Mouse (Mus musculus) layer of hippocampus, adult 18-20 months (tissue): ENCODE measurements around the gene Srgap1. TPM values are rescaled to one million over a fixed set of nuclear protein-coding genes. Genes with fewer than 3 reads are reported as not detected.
"Not testable (repeated sequence)": the region's sequence is repeated elsewhere in the genome, so short reads cannot be mapped to it uniquely, and the experiment has no call there.

Experiments used
- DNase-seq, 2 experiments: peaks; one replicate each; pipeline ENCODE4 v3.0.0; 2022; ENCODE audit warnings: low spot score in 2 of 2
- total RNA-seq, 2 experiments: library from RNA; stranded (reverse); gene quantifications; 2 replicates each; pipeline ENCODE4 v1.2.3; 2021

The Srgap1 gene
- total RNA-seq, 2 experiments from 2014 or later, result 9.5 to 11.1 TPM

GRCm38 (mm10) chr10:121767295-121767694 is 279.8 kb downstream of the Srgap1 start:
- not testable (repeated sequence) for DNase-seq

GRCm38 (mm10) chr10:121765174-121766057 is 281.7 kb downstream of the Srgap1 start:
- peak in 1 of 2 experiments; percentile 31 for DNase-seq

DNA sequence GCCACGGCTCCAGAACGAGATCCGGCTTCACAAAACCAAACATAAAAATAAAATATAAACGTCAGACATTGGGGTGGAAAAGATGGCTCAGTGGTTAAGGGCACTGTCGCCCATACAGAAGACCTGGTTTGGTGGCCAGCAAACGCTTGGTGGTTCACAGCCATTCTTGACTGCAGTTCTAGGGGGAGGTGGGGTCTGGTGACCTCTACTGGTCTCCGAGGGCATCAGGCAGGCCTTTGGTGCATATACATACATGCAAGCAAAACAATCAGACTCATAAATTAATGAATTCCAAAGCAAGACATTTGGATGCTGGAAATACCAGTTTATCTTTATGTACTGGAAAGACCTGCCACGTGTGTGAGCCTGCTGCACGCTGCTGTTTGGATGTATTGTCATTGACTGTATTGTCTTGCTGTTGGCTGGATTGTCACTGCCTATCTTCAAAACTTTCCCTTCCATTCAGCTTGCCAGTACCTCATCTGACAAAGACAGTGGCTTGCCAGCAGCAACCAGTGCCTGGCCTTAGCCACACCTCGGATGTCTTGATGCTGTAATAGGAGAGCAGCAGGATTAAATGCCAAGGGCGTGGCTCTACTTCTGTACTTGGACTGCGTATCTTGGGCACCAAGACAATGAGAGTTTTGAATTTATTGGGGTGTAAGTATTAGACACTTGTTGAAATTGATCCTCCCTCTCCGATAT is 282.5 kb downstream of the Srgap1 start:
- no peak for DNase-seq

- DNase-seq, result no peak
These were observed 283.9 kb downstream of the Srgap1 start for GRCm38 (mm10) chr10:121763191-121763590.

GRCm38 (mm10) chr10:121762141-121762540 is 285.0 kb downstream of the Srgap1 start:
- DNase-seq, result no peak

- DNase-seq, result no peak
These were observed 288.0 kb downstream of the Srgap1 start for GRCm38 (mm10) chr10:121759095-121759494.

DNA sequence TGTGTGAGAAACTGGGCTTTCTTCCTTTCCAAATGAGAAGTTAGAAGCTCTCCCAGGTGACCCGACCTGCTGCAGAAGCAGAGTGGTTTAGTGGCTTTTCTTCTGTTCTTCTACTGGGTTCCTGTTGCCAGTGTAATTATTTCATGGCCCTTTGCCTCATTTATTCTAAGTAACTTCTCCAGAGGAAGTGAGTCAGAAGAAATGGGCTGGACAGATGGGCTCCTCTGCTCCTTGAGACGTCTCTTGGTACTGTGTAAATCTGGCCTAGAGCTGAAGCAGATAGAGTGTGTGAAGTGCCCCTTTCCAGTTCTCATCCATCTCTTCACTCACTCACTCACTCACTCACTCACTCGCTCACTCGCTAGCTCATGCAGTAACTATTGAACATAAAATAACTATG is 290.4 kb downstream of the Srgap1 start:
- no peak for DNase-seq

- DNase-seq, result no peak
These were observed 291.3 kb downstream of the Srgap1 start for GRCm38 (mm10) chr10:121755822-121756221.

- no peak for DNase-seq
These were observed 292.9 kb downstream of the Srgap1 start for GRCm38 (mm10) chr10:121754237-121754636.

DNA sequence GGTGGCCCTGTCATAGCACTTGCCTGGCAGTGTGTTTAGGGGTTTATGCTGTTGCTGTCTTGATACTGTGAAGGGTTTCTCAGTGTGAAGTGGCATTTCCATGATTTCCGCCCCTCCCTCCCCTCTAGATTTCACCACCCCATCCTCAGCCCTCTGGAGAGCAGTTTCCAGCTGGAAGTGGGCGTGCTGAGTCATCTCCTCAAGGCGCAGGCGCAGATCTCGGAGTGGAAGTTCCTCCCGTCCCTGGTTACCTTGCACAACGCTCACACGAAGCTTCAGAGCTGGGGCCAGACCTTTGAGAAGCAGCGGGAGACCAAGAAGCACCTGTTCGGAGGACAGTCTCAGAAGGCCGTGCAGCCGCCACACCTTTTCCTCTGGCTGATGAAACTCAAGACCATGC is 296.9 kb downstream of the Srgap1 start:
- DNase-seq, result peak; percentile 44 to 56

- no peak for DNase-seq
These were observed 304.8 kb downstream of the Srgap1 start for GRCm38 (mm10) chr10:121742336-121742735.

DNA sequence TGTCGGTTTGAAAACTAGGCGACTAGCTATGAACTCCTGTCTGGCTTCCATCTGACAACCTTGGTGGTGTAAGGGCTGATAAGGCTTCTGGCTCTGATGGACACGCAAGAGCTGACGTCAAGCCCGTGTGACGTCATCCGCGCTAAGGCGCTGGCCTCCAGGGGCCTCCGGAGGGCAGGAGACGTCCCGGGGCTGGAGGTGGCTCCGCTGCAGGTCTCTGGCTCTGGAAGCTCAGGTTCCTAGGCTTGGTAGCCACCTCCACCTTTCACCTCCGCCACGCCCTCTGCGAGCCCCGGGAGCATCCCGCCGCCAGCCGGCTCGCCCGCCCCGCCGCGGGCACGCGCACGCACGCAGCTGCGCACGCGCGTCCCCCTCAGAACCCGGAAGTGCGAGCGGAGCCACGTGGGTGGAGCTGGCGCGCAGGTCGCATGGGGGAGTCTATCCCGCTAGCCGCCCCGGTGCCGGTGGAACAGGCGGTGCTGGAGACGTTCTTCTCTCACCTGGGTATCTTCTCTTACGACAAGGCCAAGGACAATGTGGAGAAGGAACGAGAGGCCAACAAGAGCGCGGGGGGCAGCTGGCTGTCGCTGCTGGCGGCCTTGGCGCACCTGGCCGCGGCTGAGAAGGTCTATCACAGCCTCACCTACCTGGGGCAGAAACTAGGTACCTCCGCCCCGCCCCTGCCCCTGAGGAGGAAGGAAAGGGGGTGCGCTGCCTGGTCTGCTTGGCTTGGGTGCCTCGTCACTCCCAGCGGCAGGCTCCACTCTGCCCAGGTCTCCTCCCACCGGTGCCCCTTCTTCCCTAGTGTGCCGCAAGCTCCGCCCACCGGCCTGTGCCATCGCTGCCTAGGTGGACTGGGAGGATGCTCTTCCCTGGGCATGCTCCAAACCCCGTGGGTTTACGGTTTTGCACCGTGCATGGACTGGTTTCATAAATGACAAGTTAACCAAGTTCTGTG is 307.3 kb downstream of the Srgap1 start, which contains the start of gene BC048403:
Gene BC048403 (plus strand): TSS at position 390 of the 958 bp plus-strand sequence.
- DNase-seq, result peak; percentile 79 to 89

GRCm38 (mm10) chr10:121737256-121737655 is 309.9 kb downstream of the Srgap1 start:
- no peak for DNase-seq

DNA sequence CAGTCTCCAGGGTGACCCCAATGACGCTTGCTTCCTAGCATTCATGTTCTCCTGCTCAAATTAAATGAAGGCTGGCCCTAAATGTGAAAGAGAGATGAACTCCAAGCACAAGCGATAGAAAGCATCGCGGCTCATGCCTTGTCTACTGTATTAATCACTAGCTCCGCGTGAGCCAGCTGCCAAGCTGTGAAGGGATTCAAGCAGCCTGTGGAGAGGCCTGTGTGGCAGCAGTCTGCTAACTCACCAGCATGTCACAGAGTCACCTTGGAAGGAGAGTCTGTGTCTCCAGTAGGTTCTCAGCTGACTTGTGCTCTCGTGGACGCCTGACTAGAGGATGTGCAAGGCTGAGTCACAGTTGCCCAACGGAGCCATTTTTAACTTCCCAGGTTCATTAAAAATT is 314.6 kb downstream of the Srgap1 start:
- no peak for DNase-seq

GRCm38 (mm10) chr10:121731048-121731725 is 315.9 kb downstream of the Srgap1 start:
- no peak for DNase-seq

Other genes with a start within 250 kb of the Srgap1 start
- 10 to 100 TPM; 41.7 to 42.8 TPM for gene Rxylt1, start 50.1 kb upstream of the Srgap1 start, total RNA-seq